Mouse (Mus musculus): ENCODE data around the gene Irf4.

Irf4 gene

GRCm38 (mm10) chr13:30749021-30749556 is at the start of gene Irf4:
Irf4 (plus strand) TSS chr13:30749226.
- peak; percentile 42 to 64 for DNase-seq

DNA sequence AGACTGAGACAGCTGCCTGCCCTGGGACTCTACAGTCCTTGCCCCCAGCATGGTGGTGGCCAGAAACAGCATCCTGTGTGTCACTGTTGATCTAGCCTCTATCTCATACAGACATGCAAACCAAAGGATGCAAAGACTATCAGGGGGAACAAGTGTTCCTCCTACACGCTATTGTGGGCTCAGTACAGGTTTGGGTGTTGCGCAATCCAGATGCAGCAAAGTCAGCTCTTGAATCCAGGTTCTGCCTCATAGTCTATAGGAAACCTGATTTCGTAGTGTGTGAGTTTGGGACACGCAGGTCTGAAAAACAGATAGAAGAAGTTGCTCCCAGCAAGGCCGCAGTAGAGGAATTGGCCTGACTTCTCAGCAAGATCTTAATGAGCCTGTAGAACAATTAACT is 46.3 kb upstream of the Irf4 start:
- no peak for DNase-seq

GRCm38 (mm10) chr13:30704246-30705095 is 44.6 kb upstream of the Irf4 start:
- DNase-seq: peak in 1 of 2 experiments; percentile 17

GRCm38 (mm10) chr13:30711066-30711465 is 38.0 kb upstream of the Irf4 start:
- no peak for DNase-seq

DNA sequence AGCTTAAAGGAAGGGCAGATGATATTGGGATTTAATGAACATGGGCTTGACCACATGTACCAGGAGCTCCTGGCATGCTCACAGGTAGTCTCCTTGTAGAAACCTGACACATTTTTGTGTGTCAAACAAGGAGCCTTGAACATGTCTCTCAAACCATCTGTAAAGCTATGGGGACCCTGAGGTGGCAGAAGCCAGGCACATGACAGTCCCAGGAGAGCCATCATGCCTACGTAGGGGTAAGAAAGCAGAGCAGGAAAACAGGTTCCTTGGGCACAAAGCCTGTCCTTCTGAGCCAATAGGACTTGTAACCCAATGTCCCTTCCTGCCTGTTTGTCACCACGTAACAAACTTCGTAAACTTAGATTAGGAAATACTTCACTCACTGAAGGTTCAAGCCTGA is 37.3 kb upstream of the Irf4 start:
- DNase-seq: no peak

- DNase-seq: no peak
Observed at GRCm38 (mm10) chr13:30712280-30712679, 36.7 kb upstream of the Irf4 start.

GRCm38 (mm10) chr13:30713621-30714020 is 35.4 kb upstream of the Irf4 start:
- peak; percentile 63 to 72 for DNase-seq

DNA sequence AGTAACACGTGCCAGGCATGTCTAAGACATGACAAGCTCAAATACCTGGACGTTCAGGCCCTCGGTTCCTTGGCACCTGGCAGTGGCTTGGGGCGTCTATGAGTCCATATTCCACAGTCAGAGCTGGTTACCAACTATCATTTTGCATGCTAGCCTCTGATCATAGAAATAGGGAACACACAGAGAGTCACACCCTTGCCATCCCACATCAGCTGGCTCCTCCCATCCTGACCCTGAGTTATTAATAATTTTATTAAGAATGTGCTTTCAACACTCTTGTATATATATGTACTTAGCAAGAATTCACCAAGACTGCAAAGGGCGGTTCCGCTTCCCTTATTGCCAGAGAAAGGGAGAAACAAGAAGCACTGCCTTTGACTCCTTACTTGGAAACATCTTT is 34.5 kb upstream of the Irf4 start:
- DNase-seq: no peak

GRCm38 (mm10) chr13:30715060-30715459 is 34.0 kb upstream of the Irf4 start:
- DNase-seq: no peak

DNA sequence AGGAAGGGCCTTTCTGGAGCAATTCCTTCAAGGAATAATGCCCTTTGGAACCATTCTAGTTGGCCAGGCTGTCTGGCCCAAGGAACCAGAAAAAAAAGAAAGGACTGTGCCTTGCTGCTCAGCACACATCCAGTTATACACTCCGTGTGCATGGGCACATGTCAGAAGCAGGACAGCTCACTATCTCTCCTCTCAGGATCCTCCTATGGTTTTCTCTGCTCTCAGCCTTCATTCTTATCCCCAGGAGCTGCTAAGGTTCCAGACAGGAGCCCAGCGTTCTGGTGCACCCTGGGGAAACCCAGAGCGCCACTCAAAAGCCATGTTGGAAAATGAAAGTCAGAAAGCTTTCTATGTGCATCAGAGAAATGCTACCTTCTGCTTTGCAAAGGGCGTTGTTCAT is 33.5 kb upstream of the Irf4 start:
- no peak for DNase-seq

GRCm38 (mm10) chr13:30716611-30717010 is 32.4 kb upstream of the Irf4 start:
- no peak for DNase-seq

GRCm38 (mm10) chr13:30722601-30723000 is 26.4 kb upstream of the Irf4 start:
- DNase-seq: no peak

DNA sequence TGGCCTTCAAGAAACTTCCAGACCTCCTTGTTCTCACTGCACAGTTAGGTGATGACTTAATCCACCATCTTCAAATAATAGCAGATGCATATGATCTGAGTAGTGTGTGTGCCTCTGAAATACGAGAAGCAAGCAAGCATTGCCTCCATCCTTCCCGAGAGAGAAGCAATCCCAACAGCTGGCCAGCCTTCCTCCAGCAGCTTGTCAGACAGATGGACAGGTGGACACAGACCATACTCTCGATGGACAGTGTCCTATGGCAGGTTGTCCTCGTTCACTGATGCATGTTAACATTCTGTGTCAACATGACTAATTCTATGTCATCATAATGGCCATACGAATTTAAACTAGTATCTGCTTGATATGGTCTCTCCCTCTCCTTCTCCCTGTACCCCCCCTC is 25.8 kb upstream of the Irf4 start:
- no peak for DNase-seq

GRCm38 (mm10) chr13:30723858-30724257 is 25.2 kb upstream of the Irf4 start:
- no peak for DNase-seq

DNA sequence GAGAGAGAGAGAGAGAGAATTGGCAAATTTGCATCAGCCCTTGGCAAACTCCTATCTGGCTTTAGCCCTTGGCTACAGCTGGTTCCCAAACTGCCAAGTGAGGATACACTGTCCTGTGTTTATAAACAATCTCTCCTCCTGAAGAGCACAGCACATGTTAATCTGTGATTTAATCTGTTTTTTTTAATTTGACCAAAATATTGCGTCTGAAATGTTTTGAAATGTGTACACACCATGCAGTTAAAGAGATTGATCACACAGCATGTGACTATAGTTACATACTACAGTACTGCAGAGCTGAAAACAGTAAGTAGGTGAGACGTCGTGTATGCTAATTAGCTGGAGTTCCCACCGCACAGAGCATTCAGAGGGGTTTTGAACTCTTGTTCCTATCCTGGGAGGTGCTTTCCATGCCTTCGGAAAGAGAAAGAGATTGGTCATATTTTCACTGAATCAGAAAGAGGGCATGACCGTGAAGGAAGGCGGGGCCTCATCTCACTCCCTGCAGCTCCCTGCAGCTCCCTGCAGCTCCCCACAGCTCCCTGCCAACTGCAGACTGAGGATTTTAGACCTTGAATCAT is 24.2 kb upstream of the Irf4 start:
- peak in 1 of 2 experiments; percentile 33 for DNase-seq

- DNase-seq: peak in 1 of 2 experiments; percentile 25
Observed at GRCm38 (mm10) chr13:30726879-30727278, 22.1 kb upstream of the Irf4 start.

GRCm38 (mm10) chr13:30728155-30728554 is 20.9 kb upstream of the Irf4 start:
- peak in 1 of 2 experiments; percentile 24 for DNase-seq

DNA sequence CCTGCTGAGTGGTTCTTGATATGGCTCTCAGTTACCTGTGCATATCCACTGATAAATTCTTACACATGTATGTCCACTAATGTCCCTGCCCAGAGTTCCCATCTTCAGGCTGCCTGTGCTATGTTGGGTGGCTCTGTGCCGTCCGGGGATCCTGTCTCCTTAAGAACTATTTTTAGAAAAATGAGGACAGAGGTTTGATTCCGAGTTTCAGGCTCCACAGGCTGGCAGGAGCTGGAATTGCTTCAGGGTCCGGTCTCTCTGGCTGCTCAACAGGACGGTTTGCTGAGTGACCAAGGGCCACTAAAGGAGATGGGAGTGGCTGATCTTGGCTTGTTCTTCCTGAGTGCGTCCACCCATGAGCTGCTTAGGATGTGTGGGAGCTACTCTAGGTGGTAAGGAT is 19.8 kb upstream of the Irf4 start:
- DNase-seq: peak; percentile 36 to 40

- no peak for DNase-seq
Observed at GRCm38 (mm10) chr13:30730104-30730793, 18.8 kb upstream of the Irf4 start.

DNA sequence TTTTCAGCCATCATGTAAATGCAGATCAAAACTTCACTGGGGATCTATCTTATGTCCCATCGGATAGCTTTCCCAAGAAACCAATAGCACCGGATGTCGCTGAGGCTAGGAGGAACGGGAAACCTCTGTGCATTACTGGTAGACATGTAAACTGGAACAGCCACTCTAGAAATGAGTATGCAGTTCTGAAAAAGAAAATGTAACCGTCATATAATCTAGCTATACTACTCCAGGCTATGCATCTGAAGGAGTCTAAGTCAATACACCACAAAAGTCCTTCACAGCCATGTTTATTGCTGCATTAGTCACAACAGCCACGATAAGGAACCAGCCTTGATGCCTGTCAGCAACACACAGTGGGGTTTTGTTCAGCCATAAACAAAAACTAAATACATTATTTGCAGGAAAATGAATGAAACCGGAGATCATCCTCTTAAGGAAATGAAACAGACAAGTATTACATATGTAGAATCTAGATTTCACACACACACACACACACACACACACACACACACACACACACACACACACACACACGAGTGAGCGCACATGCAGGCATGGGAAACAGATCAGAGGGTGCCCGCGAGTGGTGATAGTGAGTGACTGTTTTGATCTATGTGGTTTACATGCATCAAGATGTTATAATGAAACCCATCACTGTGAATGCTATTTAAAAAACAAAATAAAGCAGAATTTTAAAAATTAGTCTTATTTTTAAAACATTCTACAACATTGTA is 16.1 kb upstream of the Irf4 start:
- no peak for DNase-seq

GRCm38 (mm10) chr13:30736721-30737120 is 12.3 kb upstream of the Irf4 start:
- DNase-seq: no peak

GRCm38 (mm10) chr13:30737257-30737656 is 11.8 kb upstream of the Irf4 start:
- DNase-seq: no peak

Measured in kidney, postnatal 25 days (tissue).